Mouse (Mus musculus) gastrocnemius, postnatal 14 days (tissue): ENCODE results near the gene Sirt6. TPM values are rescaled to one million over a fixed set of nuclear protein-coding genes. Genes with fewer than 3 reads are reported as not detected.
"Not testable (repeated sequence)": the region's sequence is repeated elsewhere in the genome, so short reads cannot be mapped to it uniquely, and the experiment has no call there.

Source experiments
- DNase-seq: peaks from one replicate; pipeline ENCODE4 v3.0.0; 2021; ENCODE audit warnings: mixed read lengths
- intact Hi-C: fragments of 180-260 bp; cut with DNase I; formaldehyde crosslinking; loops from one replicate; pipeline ENCODE4 v1.15.1; 2025; ENCODE audit warnings: low total_unique reads
- long read RNA-seq, 2 experiments: library from polyadenylated mRNA; stranded (forward); transcript quantifications; one replicate each; pipeline ENCODE4 v2.0.0; 2021
- total RNA-seq, 2 experiments: library from RNA; stranded (reverse); gene quantifications; 2 replicates each; pipeline ENCODE4 v1.2.3; 2021

The Sirt6 gene
- total RNA-seq: 1 to 10 TPM; 5.4 to 5.6 TPM
- long read RNA-seq, experiment 1, partial matches to known transcripts: 1 of 4 reads
- long read RNA-seq, experiment 1, other reads (novel, unspliced or antisense): 2 of 4 reads
- long read RNA-seq, experiment 2, partial matches to known transcripts: 0 of 4 reads
- long read RNA-seq, experiment 2, other reads (novel, unspliced or antisense): 1 of 4 reads

GRCm38 (mm10) chr10:81626994-81627835 lies at the start of gene Sirt6:
TSS of gene Sirt6 (minus strand) at chr10:81627797.
- intact Hi-C loops: loop anchor here (10.0 kb wide), 1 partner anchor 548 kb away; no protein-coding TSS in a partner anchor
- DNase-seq: peak; percentile 91

- DNase-seq: no peak
- intact Hi-C loops: no loop called here
These were observed 28.6 kb upstream of the Sirt6 start for GRCm38 (mm10) chr10:81656174-81656573.

GRCm38 (mm10) chr10:81655178-81655577 lies 27.6 kb upstream of the Sirt6 start:
- intact Hi-C loops: no loop called here
- no peak for DNase-seq

- DNase-seq: peak; percentile 78
- intact Hi-C loops: not testable (repeated sequence)
These were observed 21.5 kb upstream of the Sirt6 start, which contains the start of gene Gm10778 for GRCm38 (mm10) chr10:81648803-81649775. TSS of gene Gm10778 (plus strand) at chr10:81649059.

GRCm38 (mm10) chr10:81646015-81646555 lies 18.5 kb upstream of the Sirt6 start:
- DNase-seq: no peak

GRCm38 (mm10) chr10:81645391-81645790 lies 17.8 kb upstream of the Sirt6 start:
- DNase-seq: no peak
- intact Hi-C loops: no loop called here

More at GRCm38 (mm10) chr10:81646015-81646555, 18.5 kb upstream of the Sirt6 start:
- intact Hi-C loops: no loop called here

- no peak for DNase-seq
- intact Hi-C loops: no loop called here
These were observed 17.1 kb upstream of the Sirt6 start for GRCm38 (mm10) chr10:81644716-81645115.

GRCm38 (mm10) chr10:81644162-81644561 lies 16.6 kb upstream of the Sirt6 start:
- intact Hi-C loops: no loop called here

GRCm38 (mm10) chr10:81643449-81644055 lies 16.0 kb upstream of the Sirt6 start:
- intact Hi-C loops: no loop called here

More at GRCm38 (mm10) chr10:81644162-81644561, 16.6 kb upstream of the Sirt6 start:
- DNase-seq: no peak

GRCm38 (mm10) chr10:81642648-81643448 lies 15.3 kb upstream of the Sirt6 start:
- DNase-seq: no peak
- intact Hi-C loops: no loop called here

More at GRCm38 (mm10) chr10:81643449-81644055, 16.0 kb upstream of the Sirt6 start:
- DNase-seq: peak; percentile 98

GRCm38 (mm10) chr10:81641978-81642647 lies 14.5 kb upstream of the Sirt6 start:
- intact Hi-C loops: no loop called here
- DNase-seq: no peak

- DNase-seq: no peak
These were observed 14.0 kb upstream of the Sirt6 start for GRCm38 (mm10) chr10:81641566-81641965.

GRCm38 (mm10) chr10:81640825-81641224 lies 13.2 kb upstream of the Sirt6 start:
- intact Hi-C loops, DNase-seq: not testable (repeated sequence)

More at GRCm38 (mm10) chr10:81641566-81641965, 14.0 kb upstream of the Sirt6 start:
- intact Hi-C loops: no loop called here

- intact Hi-C loops: no loop called here
These were observed 10.5 kb upstream of the Sirt6 start for GRCm38 (mm10) chr10:81638101-81638500.

GRCm38 (mm10) chr10:81636338-81636737 lies 8.7 kb upstream of the Sirt6 start:
- DNase-seq: no peak
- intact Hi-C loops: no loop called here

More at GRCm38 (mm10) chr10:81638101-81638500, 10.5 kb upstream of the Sirt6 start:
- DNase-seq: no peak

- peak; percentile 83 for DNase-seq
- intact Hi-C loops: no loop called here
These were observed 5.9 kb upstream of the Sirt6 start for GRCm38 (mm10) chr10:81633253-81634099.
